Mouse (Mus musculus) left cerebral cortex, adult 11 months (tissue): ENCODE data around the gene Chaf1b.

Experiments
- DNase-seq: peaks from one replicate; pipeline ENCODE4 v3.0.0; 2022; ENCODE audit warnings: low spot score

The Chaf1b gene

GRCm38 (mm10) chr16:93883423-93884085, at the start of gene Chaf1b:
Chaf1b (plus strand) TSS chr16:93883901.
- DNase-seq = peak; percentile 92

- no peak for DNase-seq
These were observed 49.6 kb upstream of the Chaf1b start for GRCm38 (mm10) chr16:93834076-93834475.

- no peak for DNase-seq
These were observed 44.7 kb upstream of the Chaf1b start for GRCm38 (mm10) chr16:93839049-93839448.

- no peak for DNase-seq
These were observed 33.2 kb upstream of the Chaf1b start for GRCm38 (mm10) chr16:93850527-93850926.

GRCm38 (mm10) chr16:93859967-93860366, 23.7 kb upstream of the Chaf1b start:
- no peak for DNase-seq

GRCm38 (mm10) chr16:93860686-93861085, 23.0 kb upstream of the Chaf1b start:
- no peak for DNase-seq

- DNase-seq = no peak
These were observed 8.9 kb upstream of the Chaf1b start for GRCm38 (mm10) chr16:93874841-93875240.

- DNase-seq = no peak
These were observed 5.9 kb upstream of the Chaf1b start for GRCm38 (mm10) chr16:93877612-93878380.

GRCm38 (mm10) chr16:93884086-93884721, 503 bp downstream of the Chaf1b start:
- no peak for DNase-seq

- DNase-seq = no peak
These were observed 1.0 kb downstream of the Chaf1b start for GRCm38 (mm10) chr16:93884722-93885113.

GRCm38 (mm10) chr16:93888481-93888880, 4.8 kb downstream of the Chaf1b start:
- no peak for DNase-seq

- no peak for DNase-seq
These were observed 7.4 kb downstream of the Chaf1b start for GRCm38 (mm10) chr16:93890948-93891604.

GRCm38 (mm10) chr16:93893285-93893684, 9.6 kb downstream of the Chaf1b start:
- DNase-seq = no peak

GRCm38 (mm10) chr16:93903027-93903426, 19.3 kb downstream of the Chaf1b start:
- no peak for DNase-seq

GRCm38 (mm10) chr16:93906156-93907014, 22.7 kb downstream of the Chaf1b start:
- DNase-seq = no peak

GRCm38 (mm10) chr16:93907761-93908160, 24.1 kb downstream of the Chaf1b start:
- no peak for DNase-seq

- DNase-seq = no peak
These were observed 24.5 kb downstream of the Chaf1b start for GRCm38 (mm10) chr16:93908196-93908595.

- no peak for DNase-seq
These were observed 26.2 kb downstream of the Chaf1b start for GRCm38 (mm10) chr16:93909936-93910335.

GRCm38 (mm10) chr16:93910735-93911665, 27.3 kb downstream of the Chaf1b start:
- DNase-seq = no peak

- DNase-seq = no peak
These were observed 28.5 kb downstream of the Chaf1b start for GRCm38 (mm10) chr16:93912158-93912557.
